Mouse (Mus musculus): ENCODE results near the gene U90926.

DNA sequence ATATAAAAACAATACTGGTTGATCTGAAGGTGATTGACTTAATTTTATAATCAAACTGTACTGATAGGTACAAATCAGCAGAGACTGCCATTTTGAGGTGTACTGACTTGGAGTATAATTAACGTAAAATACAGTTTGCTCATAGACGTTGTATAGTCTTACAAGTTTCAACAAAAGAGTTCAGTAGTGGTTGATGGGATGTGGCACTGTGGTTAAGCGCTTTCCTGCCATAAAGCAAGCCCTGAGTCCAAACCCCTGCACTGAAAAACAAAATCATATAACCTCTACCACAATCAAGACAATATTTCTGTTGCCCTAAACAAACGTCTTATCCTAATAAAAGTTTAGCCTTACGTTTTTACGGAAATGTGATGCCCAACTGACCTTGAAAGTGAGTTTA is 49.2 kb downstream of the U90926 start:
- no peak for TF ChIP-seq CTCF (IDR thresholded peaks at IDR 0.05; ENCODE audit: control insufficient read depth, insufficient read depth, low read length)
- no peak for TF ChIP-seq POLR2A (IDR thresholded peaks at IDR 0.05; ENCODE audit: borderline replicate concordance, control insufficient read depth, low read depth, low read length)

All from bone marrow, adult 2 months (tissue).